Mouse (Mus musculus): ENCODE data around the gene Dusp14. TPM values are rescaled to one million over a fixed set of nuclear protein-coding genes. Genes with fewer than 3 reads are reported as not detected.

Gene Dusp14
- polyA plus RNA-seq, 1 experiment from 2014 or later = 6.2 TPM

- Histone ChIP-seq H3K27me3 (replicated peaks) (no peaks in the 10 kb centered on the region), H3K9me3 (replicated peaks) (no peaks in the 10 kb centered on the region), H3K4me1 (replicated peaks) (no peaks in the 10 kb centered on the region), H3K36me3 (peaks cover 22% of the 10 kb centered on the region), H3K4me2 (no peak overlapping the region), H3K27ac (ENCODE audit: poor library complexity, severe bottlenecking) (no peak overlapping the region), H3K9ac (no peak overlapping the region), H3K4me3 (no peak overlapping the region)
- ATAC-seq (ENCODE audit: insufficient number of reproducible peaks, low FRiP score) = no peak
- 24% methylated on average over 7 of the region's 7 CpGs for WGBS
Measured at GRCm38 (mm10) chr11:84013105-84013504, 56.0 kb downstream of the Dusp14 start.

DNA sequence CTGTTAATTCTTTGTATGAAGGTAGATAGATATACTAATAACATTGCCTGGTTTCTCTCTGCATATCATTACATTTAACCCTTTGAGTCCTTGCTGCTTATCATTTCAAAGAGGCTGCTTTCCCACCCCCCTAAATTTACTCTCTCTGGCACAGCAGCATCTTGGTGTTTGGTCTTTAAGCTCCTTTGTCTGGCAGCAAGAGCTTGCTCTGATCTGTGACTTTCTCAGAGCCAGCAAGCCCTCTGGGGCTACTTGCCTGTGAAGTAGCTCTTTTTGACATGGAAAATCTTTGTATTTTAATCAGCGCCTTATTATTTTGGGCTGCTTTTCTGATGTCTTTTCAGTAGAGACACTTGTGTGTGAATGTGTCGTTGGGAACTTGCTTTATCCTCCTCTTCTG is 57.5 kb downstream of the Dusp14 start:
- Histone ChIP-seq H3K9me3 (replicated peaks) (no peaks in the 10 kb centered on the region), H3K27ac (ENCODE audit: poor library complexity, severe bottlenecking) (no peak overlapping the region)

GRCm38 (mm10) chr11:84011050-84011449 is 58.0 kb downstream of the Dusp14 start:
- Histone ChIP-seq H3K27me3 (replicated peaks) (no peaks in the 10 kb centered on the region), H3K9ac (no peak overlapping the region), H3K4me1 (replicated peaks) (no peaks in the 10 kb centered on the region), H3K36me3 (peaks cover 23% of the 10 kb centered on the region), H3K4me3 (no peak overlapping the region), H3K27ac (ENCODE audit: poor library complexity, severe bottlenecking) (no peak overlapping the region), H3K9me3 (replicated peaks) (no peaks in the 10 kb centered on the region), H3K4me2 (no peak overlapping the region)
- 46% methylated on average over 12 of the region's 12 CpGs for WGBS
- ATAC-seq (ENCODE audit: insufficient number of reproducible peaks, low FRiP score) = no peak

More for the DNA sequence above, 57.5 kb downstream of the Dusp14 start:
- Histone ChIP-seq H3K27me3 (replicated peaks) (no peaks in the 10 kb centered on the region), H3K4me3 (no peak overlapping the region), H3K36me3 (peaks cover 20% of the 10 kb centered on the region), H3K4me1 (replicated peaks) (no peaks in the 10 kb centered on the region), H3K9ac (no peak overlapping the region), H3K4me2 (no peak overlapping the region)
- WGBS = 64% methylated on average over 2 of the region's 2 CpGs
- no peak for ATAC-seq (ENCODE audit: insufficient number of reproducible peaks, low FRiP score)

DNA sequence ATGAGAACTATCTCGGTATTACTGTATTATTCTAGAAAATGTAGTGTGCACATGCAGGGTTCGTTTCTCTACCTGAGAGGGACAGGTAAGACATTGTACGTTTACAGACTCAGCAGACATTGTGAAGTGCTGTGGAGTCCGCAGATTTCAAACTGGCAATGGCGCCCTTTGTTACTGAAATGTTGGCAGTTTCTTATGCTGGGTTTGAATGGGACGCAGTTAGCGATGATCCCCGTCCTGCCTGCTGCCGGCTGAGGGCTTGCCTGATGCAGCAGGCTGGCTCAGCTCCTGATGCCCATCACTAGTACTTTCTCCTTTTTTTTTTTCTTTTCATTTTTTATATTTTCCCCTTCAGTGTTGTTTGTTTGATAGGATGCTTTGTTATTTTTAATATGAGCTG is 58.6 kb downstream of the Dusp14 start:
- H3K9me3 ChIP-seq (replicated peaks) = no peaks in the 10 kb centered on the region
- H3K4me1 ChIP-seq (replicated peaks) = no peaks in the 10 kb centered on the region
- H3K27me3 ChIP-seq (replicated peaks) = no peaks in the 10 kb centered on the region
- H3K27ac ChIP-seq (ENCODE audit: poor library complexity, severe bottlenecking) = no peak overlapping the region
- no peak overlapping the region for H3K4me2 ChIP-seq
- H3K9ac ChIP-seq = no peak overlapping the region
- peaks cover 29% of the 10 kb centered on the region for H3K36me3 ChIP-seq
- no peak for ATAC-seq (ENCODE audit: insufficient number of reproducible peaks, low FRiP score)
- WGBS = 88% methylated on average over 9 of the region's 9 CpGs
- no peak overlapping the region for H3K4me3 ChIP-seq

- no peak for ATAC-seq (ENCODE audit: insufficient number of reproducible peaks, low FRiP score)
- Histone ChIP-seq H3K9me3 (replicated peaks) (no peaks in the 10 kb centered on the region), H3K4me3 (no peak overlapping the region), H3K27me3 (replicated peaks) (no peaks in the 10 kb centered on the region), H3K9ac (no peak overlapping the region), H3K27ac (ENCODE audit: poor library complexity, severe bottlenecking) (no peak overlapping the region), H3K4me2 (no peak overlapping the region), H3K4me1 (replicated peaks) (no peaks in the 10 kb centered on the region), H3K36me3 (peaks cover 43% of the 10 kb centered on the region)
- WGBS = 86% methylated on average over 9 of the region's 9 CpGs
Measured at GRCm38 (mm10) chr11:84009001-84009400, 60.1 kb downstream of the Dusp14 start.

GRCm38 (mm10) chr11:84003986-84004385 is 65.1 kb downstream of the Dusp14 start:
- Histone ChIP-seq H3K9me3 (replicated peaks) (no peaks in the 10 kb centered on the region), H3K27ac (ENCODE audit: poor library complexity, severe bottlenecking) (no peak overlapping the region), H3K4me1 (replicated peaks) (no peaks in the 10 kb centered on the region), H3K4me2 (no peak overlapping the region), H3K36me3 (peaks cover 72% of the 10 kb centered on the region), H3K4me3 (no peak overlapping the region), H3K9ac (no peak overlapping the region), H3K27me3 (replicated peaks) (no peaks in the 10 kb centered on the region)
- no peak for ATAC-seq (ENCODE audit: insufficient number of reproducible peaks, low FRiP score)
- 86% methylated on average over 6 of the region's 6 CpGs for WGBS

DNA sequence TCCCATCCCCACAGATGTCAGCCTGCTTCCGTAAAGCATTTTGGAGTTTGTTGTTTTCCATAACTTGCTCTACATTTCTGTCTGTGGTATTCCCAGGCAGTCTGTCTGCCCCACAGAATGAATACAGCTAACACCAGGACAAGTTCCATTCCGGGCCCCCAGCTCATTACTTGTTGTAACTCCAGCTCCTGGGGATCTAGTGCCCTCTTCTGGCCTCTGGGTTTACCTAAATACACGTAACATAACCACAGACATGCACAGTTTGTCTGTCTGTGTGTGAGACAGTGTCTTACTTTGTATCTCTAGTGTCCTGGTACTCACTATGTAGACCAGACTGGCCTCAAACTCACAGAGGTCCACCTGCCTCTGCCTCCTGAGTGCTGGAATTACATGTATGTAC is 67.8 kb downstream of the Dusp14 start:
- H3K4me3 ChIP-seq = no peak overlapping the region
- no peaks in the 10 kb centered on the region for H3K9me3 ChIP-seq (replicated peaks)
- H3K27ac ChIP-seq (ENCODE audit: poor library complexity, severe bottlenecking) = no peak overlapping the region
- H3K36me3 ChIP-seq = peaks cover 78% of the 10 kb centered on the region
- WGBS = 90% methylated on average over 3 of the region's 3 CpGs
- H3K4me2 ChIP-seq = no peak overlapping the region
- H3K9ac ChIP-seq = no peak overlapping the region
- no peaks in the 10 kb centered on the region for H3K4me1 ChIP-seq (replicated peaks)
- no peaks in the 10 kb centered on the region for H3K27me3 ChIP-seq (replicated peaks)
- no peak for ATAC-seq (ENCODE audit: insufficient number of reproducible peaks, low FRiP score)

- Histone ChIP-seq H3K4me3 (no peak overlapping the region), H3K4me1 (replicated peaks) (no peaks in the 10 kb centered on the region), H3K27ac (ENCODE audit: poor library complexity, severe bottlenecking) (no peak overlapping the region), H3K9ac (no peak overlapping the region), H3K9me3 (replicated peaks) (no peaks in the 10 kb centered on the region), H3K4me2 (no peak overlapping the region), H3K36me3 (peaks cover 77% of the 10 kb centered on the region), H3K27me3 (replicated peaks) (no peaks in the 10 kb centered on the region)
- 73% methylated on average over 4 of the region's 4 CpGs for WGBS
- no peak for ATAC-seq (ENCODE audit: insufficient number of reproducible peaks, low FRiP score)
Measured at GRCm38 (mm10) chr11:83999411-83999915, 69.6 kb downstream of the Dusp14 start.

GRCm38 (mm10) chr11:83998993-83999392 is 70.1 kb downstream of the Dusp14 start:
- H3K27ac ChIP-seq (ENCODE audit: poor library complexity, severe bottlenecking) = no peak overlapping the region
- 92% methylated on average over 3 of the region's 3 CpGs for WGBS
- no peak overlapping the region for H3K9ac ChIP-seq
- no peak overlapping the region for H3K4me3 ChIP-seq
- no peaks in the 10 kb centered on the region for H3K9me3 ChIP-seq (replicated peaks)
- ATAC-seq (ENCODE audit: insufficient number of reproducible peaks, low FRiP score) = no peak
- H3K4me1 ChIP-seq (replicated peaks) = no peaks in the 10 kb centered on the region
- peaks cover 77% of the 10 kb centered on the region for H3K36me3 ChIP-seq
- H3K4me2 ChIP-seq = no peak overlapping the region
- H3K27me3 ChIP-seq (replicated peaks) = no peaks in the 10 kb centered on the region

Other genes starting within 250 kb of the Dusp14 start
- gene Hnf1b, start 219.2 kb downstream of the Dusp14 start, polyA plus RNA-seq (2016; fragmentation: Nextera tagmentation; extraction: Ambion mirVana) = 0.09 and 0.24 TPM in 2 replicates
- 24.1 and 25.1 TPM in 2 replicates for gene Ddx52, start 127.2 kb downstream of the Dusp14 start, polyA plus RNA-seq (2016; fragmentation: Nextera tagmentation; extraction: Ambion mirVana)
- 11.9 and 15.1 TPM in 2 replicates for gene Synrg, start 104.8 kb downstream of the Dusp14 start, polyA plus RNA-seq (2016; fragmentation: Nextera tagmentation; extraction: Ambion mirVana)
- 22.0 and 22.9 TPM in 2 replicates for gene Tada2a, start 60.3 kb upstream of the Dusp14 start, polyA plus RNA-seq (2016; fragmentation: Nextera tagmentation; extraction: Ambion mirVana)
- 13.1 and 15.4 TPM in 2 replicates for gene Acaca, start 60.4 kb upstream of the Dusp14 start, polyA plus RNA-seq (2016; fragmentation: Nextera tagmentation; extraction: Ambion mirVana)
- not detected in 2 replicates for gene Gm11437, start 98.2 kb upstream of the Dusp14 start, polyA plus RNA-seq (2016; fragmentation: Nextera tagmentation; extraction: Ambion mirVana)